Mouse (Mus musculus) left cerebral cortex, postnatal 10 days (tissue): ENCODE data around the gene Nob1. TPM values are rescaled to one million over a fixed set of nuclear protein-coding genes. Genes with fewer than 3 reads are reported as not detected.

Experiments used
- DNase-seq, 2 experiments: peaks; one replicate each; pipeline ENCODE4 v3.0.0; 2021 to 2022; ENCODE audit warnings: low spot score in 2 of 2, mixed read lengths in 1 of 2; ENCODE audit errors: extremely low spot score in 1 of 2
- intact Hi-C: fragments of 180-260 bp; cut with DNase I; formaldehyde crosslinking; loops from one replicate; pipeline ENCODE4 v1.15.1; 2025
- total RNA-seq, 2 experiments: library from RNA; stranded (reverse); gene quantifications; 2 replicates each; pipeline ENCODE4 v1.2.3; 2021

The Nob1 gene
- total RNA-seq, 2 experiments from 2014 or later, result 32.7 to 38.0 TPM

DNA sequence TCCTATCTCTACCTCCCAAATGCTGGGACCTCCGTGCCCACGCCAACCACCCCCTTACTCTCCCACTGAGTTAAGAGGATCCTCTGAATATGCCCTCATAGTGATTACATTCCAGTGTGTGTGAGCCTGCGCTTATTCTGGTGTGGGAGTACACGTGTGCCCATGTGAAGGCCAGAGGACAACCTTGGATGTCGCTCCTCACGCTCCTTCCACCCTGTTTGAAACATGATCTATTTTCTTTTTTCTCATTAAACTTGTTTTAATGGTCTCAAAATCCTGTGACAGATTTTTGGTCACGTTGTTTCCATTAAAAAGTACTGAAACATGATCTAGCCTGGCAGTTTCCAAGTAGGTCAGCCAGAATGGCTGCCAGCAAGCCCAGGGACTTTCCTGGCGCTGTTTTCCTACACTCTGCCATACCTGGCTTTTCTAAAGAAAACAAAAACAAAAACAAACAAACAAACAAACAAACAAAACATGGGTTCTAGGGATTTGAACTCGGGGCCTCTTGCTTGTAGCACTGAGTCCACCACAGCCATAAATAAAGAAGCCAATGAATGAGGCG, 28.7 kb downstream of the Nob1 start:
- intact Hi-C loops, result no loop called here

GRCm38 (mm10) chr8:107395397-107395796, 29.5 kb downstream of the Nob1 start:
- intact Hi-C loops, result no loop called here
- no peak for DNase-seq

More for the DNA sequence above, 28.7 kb downstream of the Nob1 start:
- no peak for DNase-seq

GRCm38 (mm10) chr8:107391136-107391516, 33.7 kb downstream of the Nob1 start:
- no peak for DNase-seq
- intact Hi-C loops, result no loop called here

DNA sequence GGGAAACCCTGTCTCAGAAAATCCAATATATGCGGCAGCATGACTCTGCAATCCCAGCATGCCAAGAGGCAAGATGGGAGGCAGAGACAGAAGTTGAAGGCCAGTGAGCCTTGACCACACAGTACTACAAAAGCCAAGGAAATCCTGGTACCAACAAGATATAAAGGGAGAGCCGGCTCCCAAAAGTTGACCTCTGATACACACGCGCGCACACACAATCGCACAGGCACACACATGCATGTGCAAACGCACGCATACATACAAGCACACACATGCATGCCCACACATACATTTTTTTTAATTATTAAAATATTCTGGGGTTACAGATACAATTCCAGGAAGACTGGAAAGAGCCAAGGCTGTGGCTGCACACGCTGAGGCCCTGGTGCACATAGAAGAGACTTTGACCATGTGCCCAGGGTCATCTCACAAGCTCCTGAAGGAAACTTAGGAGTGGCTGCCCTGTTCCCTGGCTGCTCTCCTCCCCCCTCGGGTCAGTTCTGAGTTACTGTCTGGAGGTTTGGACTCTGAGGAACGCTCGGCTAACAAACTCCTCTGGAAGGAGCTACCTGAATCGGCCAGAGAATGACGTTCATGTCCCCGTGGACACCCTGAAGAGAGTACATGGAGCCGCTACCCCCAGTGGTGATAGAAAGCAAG, 34.2 kb downstream of the Nob1 start:
- intact Hi-C loops, result no loop called here
- no peak for DNase-seq

- intact Hi-C loops, result loop anchor here (5.0 kb wide), 1 partner anchor 33 kb away; no protein-coding TSS in a partner anchor
These were observed 35.3 kb downstream of the Nob1 start for GRCm38 (mm10) chr8:107389557-107389956.

GRCm38 (mm10) chr8:107387861-107388260, 37.0 kb downstream of the Nob1 start:
- DNase-seq, result peak in 1 of 2 experiments; percentile 38
- intact Hi-C loops, result loop anchor here (5.0 kb wide), 1 partner anchor 34 kb away; no protein-coding TSS in a partner anchor

More at GRCm38 (mm10) chr8:107389557-107389956, 35.3 kb downstream of the Nob1 start:
- peak; percentile 45 to 59 for DNase-seq

DNA sequence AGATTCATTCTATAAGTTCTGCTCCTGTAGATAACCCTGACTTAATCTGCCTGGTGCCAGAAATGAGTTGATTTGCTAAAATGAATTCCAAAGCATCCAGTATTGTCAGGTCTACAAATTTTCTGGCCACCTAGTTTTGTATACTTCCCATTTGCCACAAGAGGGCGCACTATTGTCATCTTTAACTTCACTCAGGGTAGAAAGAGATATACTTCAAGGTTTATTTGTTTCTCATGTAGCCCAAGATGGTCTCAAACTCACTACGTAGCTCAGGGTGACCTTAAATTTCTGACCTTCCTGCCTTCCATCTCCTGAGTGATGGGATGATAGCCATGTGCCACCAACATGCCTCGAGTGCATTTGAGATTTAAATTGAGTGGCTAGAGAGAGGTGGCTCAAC, 38.2 kb downstream of the Nob1 start:
- DNase-seq, result no peak
- intact Hi-C loops, result loop anchor here (5.0 kb wide), 1 partner anchor 36 kb away; no protein-coding TSS in a partner anchor

- intact Hi-C loops, result loop anchor here (5.0 kb wide), 1 partner anchor 36 kb away; no protein-coding TSS in a partner anchor
These were observed 38.7 kb downstream of the Nob1 start for GRCm38 (mm10) chr8:107386171-107386570.

GRCm38 (mm10) chr8:107385063-107385462, 39.8 kb downstream of the Nob1 start:
- DNase-seq, result no peak
- intact Hi-C loops, result loop anchor here (5.0 kb wide), 1 partner anchor 37 kb away; no protein-coding TSS in a partner anchor

More at GRCm38 (mm10) chr8:107386171-107386570, 38.7 kb downstream of the Nob1 start:
- no peak for DNase-seq

DNA sequence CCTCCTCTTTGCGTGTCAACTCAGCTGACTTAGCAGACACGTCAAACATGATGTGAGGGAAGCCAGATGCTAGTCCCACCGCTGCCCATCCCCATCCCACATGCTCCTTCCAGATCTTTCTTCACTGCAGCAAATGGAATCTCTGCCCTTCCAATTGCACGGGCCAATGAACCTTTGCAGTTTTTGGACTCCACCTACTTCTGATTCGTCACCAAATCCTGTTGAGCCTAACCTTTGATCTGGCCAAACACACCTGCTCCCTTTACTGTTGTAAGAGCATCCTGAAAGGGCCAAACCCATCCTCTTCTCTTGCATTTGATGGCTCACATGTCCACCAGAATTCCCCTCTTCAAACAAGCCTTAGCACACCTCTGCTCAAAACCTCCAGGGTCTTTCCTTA, 40.2 kb downstream of the Nob1 start:
- intact Hi-C loops, result loop anchor here (5.0 kb wide), 1 partner anchor 38 kb away; no protein-coding TSS in a partner anchor
- no peak for DNase-seq

GRCm38 (mm10) chr8:107382898-107383297, 42.0 kb downstream of the Nob1 start:
- intact Hi-C loops, result no loop called here
- no peak for DNase-seq

DNA sequence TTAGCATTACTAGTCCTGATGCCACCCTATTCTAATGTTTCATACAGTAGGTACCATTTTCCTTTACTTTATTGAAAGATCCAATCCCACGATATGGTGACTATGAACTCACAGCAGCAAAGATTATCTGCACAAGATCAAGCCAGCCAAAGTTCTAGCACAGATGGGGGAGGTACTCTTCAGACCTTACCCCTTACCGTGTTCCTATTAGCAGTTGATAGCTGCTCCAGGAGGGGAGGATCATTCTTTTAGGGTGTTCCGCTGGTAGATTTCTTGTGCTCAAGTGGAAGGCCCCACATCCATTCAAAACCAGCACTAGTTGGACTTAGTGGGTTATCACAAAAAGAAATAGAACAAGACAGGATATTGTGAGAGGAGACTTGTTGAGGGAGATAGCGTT, 43.2 kb downstream of the Nob1 start:
- intact Hi-C loops, result no loop called here
- no peak for DNase-seq

- intact Hi-C loops, result no loop called here
- DNase-seq, result no peak
These were observed 44.1 kb downstream of the Nob1 start for GRCm38 (mm10) chr8:107380734-107381133.

DNA sequence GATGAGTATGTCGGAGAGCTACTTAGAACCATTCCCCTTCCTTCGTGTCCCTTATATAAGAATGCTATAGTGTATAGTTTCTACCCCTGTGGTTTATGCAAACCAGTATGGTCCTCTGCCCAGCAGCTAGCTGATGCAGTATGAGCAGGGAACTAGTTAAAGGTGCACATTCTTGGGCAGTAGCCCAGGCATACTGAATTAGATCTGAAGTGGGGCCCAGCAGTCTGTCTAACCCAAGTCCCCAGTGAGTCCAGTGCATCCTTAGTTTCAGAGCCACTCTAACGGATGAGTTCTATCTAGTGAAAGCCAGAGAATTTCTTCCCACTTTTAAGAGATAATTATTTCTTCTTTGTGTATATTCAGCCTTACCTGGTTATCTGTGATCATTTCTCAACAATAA, 47.5 kb downstream of the Nob1 start:
- intact Hi-C loops, result no loop called here
- DNase-seq, result no peak

DNA sequence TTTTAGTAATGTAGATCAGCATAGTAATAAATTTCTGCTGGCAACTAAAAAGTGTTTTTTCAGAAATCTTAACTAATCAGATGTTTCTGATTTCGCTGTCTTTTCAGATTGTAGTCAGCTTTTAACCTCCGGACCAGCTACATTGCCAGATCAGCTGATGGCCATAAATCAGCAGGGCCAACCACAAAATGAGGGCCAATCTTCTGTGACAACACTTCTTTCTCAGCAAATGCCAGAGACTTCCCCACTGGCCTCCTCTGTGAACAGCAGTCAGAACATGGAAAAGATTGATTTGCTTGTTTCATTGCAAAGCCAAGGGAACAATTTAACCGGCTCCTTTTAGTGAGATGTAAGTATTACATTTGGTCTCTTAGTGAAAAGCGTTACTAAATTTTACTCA, 54.5 kb downstream of the Nob1 start:
- DNase-seq, result no peak
- intact Hi-C loops, result no loop called here

Other genes with a start within 250 kb of the Nob1 start
- gene Nfat5, start 131.6 kb downstream of the Nob1 start, total RNA-seq, result 10 to 100 TPM; 32.7 to 33.6 TPM
- 1 to 10 TPM; 3.0 to 3.4 TPM for gene Nqo1, start 21.8 kb downstream of the Nob1 start, total RNA-seq
- gene Wwp2, start 11.3 kb upstream of the Nob1 start, total RNA-seq, result 10 to 100 TPM; 34.8 to 36.1 TPM
- 100 to 1,000 TPM; 107 TPM for gene Psmd7, start 163.4 kb upstream of the Nob1 start, total RNA-seq